Mouse (Mus musculus) stomach, postnatal 0 days (tissue): ENCODE results near the gene Tshz2.

Source experiments
- CTCF ChIP-seq: IDR thresholded peaks from 2 replicates; pipeline ENCODE4 v1.5.1; 2016; ENCODE audit warnings: antibody characterized with exemption, low read depth, mild to moderate bottlenecking, moderate library complexity
- EP300 ChIP-seq: optimal IDR thresholded peaks from 2 replicates; pipeline ENCODE3; 2016; ENCODE audit warnings: antibody characterized with exemption

DNA sequence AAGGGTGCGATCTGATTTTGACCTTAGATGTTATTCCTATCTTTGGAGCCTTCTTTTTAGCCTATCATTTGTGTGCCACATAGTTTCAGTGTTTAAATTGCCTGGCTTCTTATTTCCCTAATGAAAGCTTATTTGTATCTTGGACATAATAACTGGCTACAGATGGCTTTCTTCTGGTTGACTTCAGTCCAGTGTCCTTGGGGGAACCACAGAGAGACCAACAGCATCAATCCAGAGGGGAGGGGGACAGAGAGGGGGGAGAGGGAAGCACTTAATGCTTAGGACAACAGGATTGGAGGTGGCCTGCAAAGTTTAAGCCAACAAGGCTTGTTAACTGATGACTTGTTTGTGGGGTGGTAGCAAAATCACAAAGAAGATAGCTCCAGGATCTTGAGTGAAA is 356.4 kb downstream of the Tshz2 start:
- TF ChIP-seq CTCF (no peak), EP300 (no peak)
